Mouse (Mus musculus): ENCODE data around the gene Kif14. TPM values are rescaled to one million over a fixed set of nuclear protein-coding genes. Genes with fewer than 3 reads are reported as not detected.

Kif14 gene
- polyA plus RNA-seq, 1 experiment from 2014 or later = 9.0 TPM

GRCm38 (mm10) chr1:136580266-136580665 is 114.1 kb downstream of the Kif14 start:
- no peaks in the 10 kb centered on the region for H3K9me3 ChIP-seq (ENCODE audit: control insufficient read depth, low read length)
- H3K36me3 ChIP-seq (ENCODE audit: control insufficient read depth, insufficient read depth, low read length) = no peaks in the 10 kb centered on the region
- H3K4me1 ChIP-seq (ENCODE audit: control insufficient read depth, insufficient read depth, low read length) = 0 out of 2 replicates have a peak, but pooled peaks cover 4% of the 10 kb centered on the region
- H3K4me2 ChIP-seq (ENCODE audit: low read depth) = no peak overlapping the region
- no peak for DNase-seq (ENCODE audit: low spot score)
- H3K4me3 ChIP-seq (ENCODE audit: low read depth, low read length) = no peak overlapping the region
- 93% methylated on average over 8 of the region's 8 CpGs for WGBS
- H3K27me3 ChIP-seq (ENCODE audit: control insufficient read depth, insufficient read depth, low read length) = no peaks in the 10 kb centered on the region
- H3K9ac ChIP-seq (ENCODE audit: low read length) = no peak overlapping the region
- ATAC-seq (ENCODE audit: insufficient read depth, low FRiP score, low TSS enrichment) = no peak
- H3K27ac ChIP-seq (ENCODE audit: low read depth, low read length) = no peak overlapping the region

Other genes with a start within 250 kb of the Kif14 start
- gene Inava, start 232.1 kb upstream of the Kif14 start, polyA plus RNA-seq (2014; fragmentation: Nextera tagmentation; extraction: Ambion mirVana) = 16.5 and 17.2 TPM in 2 replicates
- gene Gpr25, start 205.5 kb upstream of the Kif14 start, polyA plus RNA-seq (2014; fragmentation: Nextera tagmentation; extraction: Ambion mirVana) = not detected in 2 replicates
- 34.7 and 34.9 TPM in 2 replicates for gene Camsap2, start 120.2 kb upstream of the Kif14 start, polyA plus RNA-seq (2014; fragmentation: Nextera tagmentation; extraction: Ambion mirVana)
- gene Ddx59, start 51.1 kb upstream of the Kif14 start, polyA plus RNA-seq (2014; fragmentation: Nextera tagmentation; extraction: Ambion mirVana) = 18.5 and 20.1 TPM in 2 replicates
- gene Zfp281, start 158.6 kb downstream of the Kif14 start, polyA plus RNA-seq (2014; fragmentation: Nextera tagmentation; extraction: Ambion mirVana) = 40.0 and 40.6 TPM in 2 replicates

Data from neural tube, embryonic 11.5 days (tissue).